Mouse (Mus musculus) heart, embryonic 10.5 days (tissue): ENCODE data around the gene Vhl. TPM values are rescaled to one million over a fixed set of nuclear protein-coding genes. Genes with fewer than 3 reads are reported as not detected.
"Not testable (repeated sequence)": the region's sequence is repeated elsewhere in the genome, so short reads cannot be mapped to it uniquely, and the experiment has no call there.

Experiments used
- DNase-seq: peaks from one replicate; pipeline ENCODE4 v3.0.0-alpha.2; 2017; ENCODE audit warnings: low spot score
- H3K27ac ChIP-seq: fragments of 300-500 bp; sonication (generic); 2 replicates; pipeline ENCODE4 v1.5.1; 2016; ENCODE audit warnings: mild to moderate bottlenecking
- H3K27me3 ChIP-seq: fragments of 300-500 bp; sonication (generic); 2 replicates; pipeline ENCODE4 v1.6.1; 2016; ENCODE audit warnings: mild to moderate bottlenecking; ENCODE audit not compliant: poor library complexity, insufficient read depth, severe bottlenecking
- H3K36me3 ChIP-seq: fragments of 300-500 bp; sonication (generic); 2 replicates; pipeline ENCODE4 v1.6.1; 2016; ENCODE audit warnings: mild to moderate bottlenecking, moderate library complexity
- H3K4me1 ChIP-seq: fragments of 300-500 bp; sonication (generic); 2 replicates; pipeline ENCODE4 v1.6.1; 2016; ENCODE audit warnings: mild to moderate bottlenecking
- H3K4me3 ChIP-seq: fragments of 300-500 bp; sonication (generic); 2 replicates; pipeline ENCODE4 v1.5.1; 2016; ENCODE audit warnings: mild to moderate bottlenecking, moderate library complexity
- H3K9me3 ChIP-seq: fragments of 300-500 bp; sonication (generic); 2 replicates; pipeline ENCODE4 v1.6.1; 2016; ENCODE audit warnings: mild to moderate bottlenecking, moderate library complexity
- WGBS: fragments of 180-500 bp; shearing (Covaris S2); methylation state at CpG from one replicate; pipeline ENCODE4 v1.1.7; 2016; 5-methylcytosine and 5-hydroxymethylcytosine counted together
- polyA plus RNA-seq: library from polyadenylated mRNA; unstranded; fragments of >200 nt; fragmentation: Nextera tagmentation; extraction: Ambion mirVana; gene quantifications from 2 replicates; pipeline ENCODE4 v1.2.1, GENCODE M21; 2016

Vhl gene
- polyA plus RNA-seq, 1 experiment from 2014 or later = 34.2 TPM

- not testable (repeated sequence) for H3K9me3 ChIP-seq, DNase-seq, H3K27me3 ChIP-seq, H3K36me3 ChIP-seq, H3K27ac ChIP-seq, H3K4me3 ChIP-seq
- H3K4me1 ChIP-seq = peaks cover 30% of the 10 kb centered on the region
- WGBS = 81% methylated on average over 1 of the region's 1 CpGs
Observed at GRCm38 (mm10) chr6:113672029-113672428, 48.3 kb downstream of the Vhl start.

DNA sequence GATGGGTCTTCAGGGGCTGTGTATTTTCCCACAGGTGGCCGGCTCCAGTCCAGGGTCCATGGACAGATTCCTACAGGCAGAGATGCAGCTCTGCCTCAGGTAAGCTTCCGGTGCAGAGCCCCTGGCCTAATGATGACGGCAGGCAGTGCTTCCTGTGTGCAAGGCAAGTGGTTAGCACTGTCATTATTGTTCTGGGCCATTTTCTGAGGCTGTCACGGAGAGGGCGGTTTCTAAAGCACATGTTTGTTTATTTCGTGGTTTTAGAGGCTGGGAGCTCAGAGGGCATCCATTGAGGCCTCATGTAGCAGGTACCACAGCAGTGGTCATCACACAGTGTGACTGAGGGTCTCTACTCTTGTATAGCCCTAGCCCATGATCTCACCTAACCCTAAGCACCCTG lies 49.2 kb downstream of the Vhl start:
- Histone ChIP-seq H3K9me3 (no peaks in the 10 kb centered on the region), H3K27ac (no peak overlapping the region), H3K4me3 (no peak overlapping the region), H3K27me3 (no peaks in the 10 kb centered on the region), H3K36me3 (0 out of 2 replicates have a peak, but pooled peaks cover 8% of the 10 kb centered on the region), H3K4me1 (peaks cover 22% of the 10 kb centered on the region)
- DNase-seq = no peak
- WGBS = 80% methylated on average over 6 of the region's 6 CpGs

DNA sequence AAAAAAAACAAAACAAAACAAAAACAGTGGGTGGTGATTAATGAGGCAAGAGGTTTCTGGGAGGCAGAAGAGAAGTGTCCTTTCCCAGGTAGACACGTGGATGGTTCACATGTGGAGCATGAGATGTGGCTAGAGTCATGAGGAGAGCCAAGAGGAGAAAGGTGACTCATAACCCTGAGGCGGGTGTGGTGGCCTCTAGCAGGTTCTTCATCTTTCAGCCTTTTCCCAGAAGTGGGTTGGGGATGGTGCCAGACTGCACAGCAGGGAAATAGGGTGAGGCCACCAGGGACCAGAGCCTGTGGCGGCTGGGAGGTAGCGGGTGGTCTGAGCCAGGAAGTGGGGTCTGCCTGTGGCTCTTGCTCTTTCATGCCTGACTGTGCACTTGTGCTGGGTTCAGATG lies 51.5 kb downstream of the Vhl start:
- WGBS = 70% methylated on average over 4 of the region's 4 CpGs
- no peaks in the 10 kb centered on the region for H3K27me3 ChIP-seq
- no peak for DNase-seq
- H3K4me3 ChIP-seq = no peak overlapping the region
- H3K4me1 ChIP-seq = peaks cover 6% of the 10 kb centered on the region
- no peak overlapping the region for H3K27ac ChIP-seq
- no peaks in the 10 kb centered on the region for H3K9me3 ChIP-seq
- H3K36me3 ChIP-seq = 0 out of 2 replicates have a peak, but pooled peaks cover 8% of the 10 kb centered on the region

GRCm38 (mm10) chr6:113675991-113676390 lies 52.2 kb downstream of the Vhl start:
- Histone ChIP-seq H3K36me3 (0 out of 2 replicates have a peak, but pooled peaks cover 8% of the 10 kb centered on the region), H3K27me3 (no peaks in the 10 kb centered on the region), H3K4me3 (no peak overlapping the region), H3K4me1 (peaks cover 6% of the 10 kb centered on the region), H3K9me3 (no peaks in the 10 kb centered on the region), H3K27ac (no peak overlapping the region)
- DNase-seq = no peak
- 89% methylated on average over 9 of the region's 9 CpGs for WGBS

DNA sequence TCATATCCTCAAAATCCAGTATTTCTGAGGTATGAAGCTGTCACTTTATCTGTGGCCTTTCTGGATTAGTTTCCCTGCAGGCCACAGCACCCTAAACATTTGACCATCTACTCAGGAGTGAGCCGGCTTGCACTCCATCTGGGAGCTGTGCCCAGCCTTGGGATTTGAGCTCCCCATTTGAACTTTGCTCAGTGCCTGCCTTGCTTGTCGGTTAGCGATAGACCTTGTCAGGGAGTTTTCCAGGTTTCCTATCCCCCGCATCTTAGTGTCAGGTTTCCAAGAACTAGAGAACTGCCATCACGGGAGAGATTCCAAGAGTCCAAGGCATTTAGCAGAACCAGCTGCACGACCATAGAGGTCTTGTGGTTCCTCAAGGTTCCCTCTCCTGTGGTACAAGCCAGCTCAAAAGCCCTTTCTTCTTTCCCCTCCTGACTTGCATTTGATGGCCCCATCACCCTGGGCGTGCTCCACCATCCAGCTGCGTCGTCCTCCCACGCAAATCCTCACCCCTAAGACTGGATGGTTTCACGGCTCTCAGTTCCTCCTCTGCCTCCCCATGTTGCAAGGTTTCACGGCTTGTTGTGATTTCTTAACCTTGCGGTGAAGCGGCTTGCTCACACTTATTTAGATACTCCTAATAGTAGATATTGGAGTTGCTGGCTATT lies 53.4 kb downstream of the Vhl start:
- 74% methylated on average over 14 of the region's 14 CpGs for WGBS
- Histone ChIP-seq H3K9me3 (no peaks in the 10 kb centered on the region), H3K27ac (no peak overlapping the region), H3K36me3 (0 out of 2 replicates have a peak, but pooled peaks cover 3% of the 10 kb centered on the region), H3K4me1 (peaks cover 10% of the 10 kb centered on the region), H3K27me3 (no peaks in the 10 kb centered on the region), H3K4me3 (no peak overlapping the region)
- DNase-seq = no peak

DNA sequence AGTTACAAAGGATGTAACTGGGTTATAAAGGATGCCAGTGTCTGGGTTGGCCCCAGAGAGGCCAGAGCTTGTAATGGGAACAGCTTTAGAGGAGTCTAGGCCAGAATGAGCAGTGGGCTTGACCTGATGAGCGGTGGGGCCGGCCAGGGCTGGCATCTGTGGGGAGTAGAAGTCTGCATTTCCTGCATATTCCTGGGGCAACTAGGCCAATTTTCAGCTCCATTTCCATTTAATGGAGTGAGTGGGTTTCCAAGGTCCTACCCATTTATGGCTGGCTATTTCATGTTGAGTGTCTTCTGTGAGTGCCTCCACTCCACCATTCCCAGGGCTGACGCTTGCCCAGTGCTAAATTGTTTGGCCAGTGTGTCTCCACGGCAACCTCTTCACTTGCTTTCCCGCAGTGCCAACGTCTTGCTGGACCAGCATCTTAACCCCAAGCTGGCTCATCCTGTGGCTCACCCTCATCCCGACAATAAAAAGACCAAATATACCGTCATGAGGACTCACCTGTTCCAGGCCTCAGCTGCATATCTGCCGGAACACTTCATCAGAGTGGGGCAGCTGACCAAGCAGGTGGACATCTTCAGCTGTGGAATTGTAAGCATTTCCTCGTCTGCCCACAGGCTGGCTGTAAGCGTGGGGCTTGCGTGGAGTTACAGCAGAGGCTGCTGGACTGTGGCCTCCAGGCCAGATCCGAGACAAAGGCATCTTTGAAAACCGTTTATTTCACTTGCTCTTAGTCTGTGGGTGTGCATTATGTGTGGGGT lies 54.7 kb downstream of the Vhl start:
- no peak overlapping the region for H3K27ac ChIP-seq
- 0 out of 2 replicates have a peak, but pooled peaks cover 3% of the 10 kb centered on the region for H3K36me3 ChIP-seq
- DNase-seq = no peak
- no peak overlapping the region for H3K4me3 ChIP-seq
- no peaks in the 10 kb centered on the region for H3K9me3 ChIP-seq
- no peaks in the 10 kb centered on the region for H3K27me3 ChIP-seq
- 79% methylated on average over 14 of the region's 14 CpGs for WGBS
- peaks cover 10% of the 10 kb centered on the region for H3K4me1 ChIP-seq

DNA sequence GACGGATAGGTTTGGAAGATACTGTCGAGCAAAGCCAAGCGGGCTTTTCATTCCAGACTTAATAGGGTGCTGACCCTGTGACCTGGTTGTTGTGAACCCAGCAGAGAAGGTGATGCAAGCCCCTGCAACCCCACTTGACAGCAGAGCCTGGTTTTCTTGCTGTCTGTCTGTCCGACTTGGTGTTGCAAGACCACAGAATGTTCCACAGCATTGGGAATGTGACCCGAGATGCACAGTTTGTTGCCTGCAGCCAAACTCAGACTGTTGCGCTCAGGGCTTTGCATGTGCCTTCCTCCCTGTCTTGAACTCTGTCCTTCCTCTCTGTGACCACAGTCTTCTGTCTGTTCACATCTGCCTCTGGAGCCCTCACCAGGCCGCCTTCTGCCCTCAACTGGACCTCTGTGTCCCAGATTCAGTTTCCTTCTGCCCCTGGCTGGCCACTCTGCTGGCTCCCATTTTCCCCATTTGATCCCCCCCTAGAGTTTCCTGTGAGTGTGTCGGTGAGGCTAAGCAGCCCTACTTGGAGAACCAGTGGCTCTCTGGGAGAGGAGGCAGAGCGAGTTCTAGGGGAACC lies 56.3 kb downstream of the Vhl start:
- Histone ChIP-seq H3K27ac (no peak overlapping the region), H3K27me3 (no peaks in the 10 kb centered on the region), H3K4me1 (peaks cover 10% of the 10 kb centered on the region), H3K9me3 (no peaks in the 10 kb centered on the region), H3K36me3 (0 out of 2 replicates have a peak, but pooled peaks cover 8% of the 10 kb centered on the region), H3K4me3 (no peak overlapping the region)
- WGBS = 78% methylated on average over 9 of the region's 9 CpGs
- no peak for DNase-seq

Other genes with a start within 250 kb of the Vhl start
- gene Tada3, start 246.1 kb upstream of the Vhl start, polyA plus RNA-seq = 46.7 TPM in 2 replicates
- 330 and 356 TPM in 2 replicates for gene Arpc4, start 245.8 kb upstream of the Vhl start, polyA plus RNA-seq
- gene Ttll3, start 234.7 kb upstream of the Vhl start, polyA plus RNA-seq = 2.0 and 2.5 TPM in 2 replicates
- gene Rpusd3, start 204.6 kb upstream of the Vhl start, polyA plus RNA-seq = 23.4 and 26.1 TPM in 2 replicates
- 0.10 TPM in 1 of 2 replicates, not detected in the other for gene Cidec, start 188.2 kb upstream of the Vhl start, polyA plus RNA-seq
- gene Jagn1, start 181.4 kb upstream of the Vhl start, polyA plus RNA-seq = 79.5 and 89.1 TPM in 2 replicates
- 1.9 and 3.6 TPM in 2 replicates for gene Il17re, start 165.5 kb upstream of the Vhl start, polyA plus RNA-seq
- 4.3 and 4.5 TPM in 2 replicates for gene Il17rc, start 152.5 kb upstream of the Vhl start, polyA plus RNA-seq
- 42.1 and 57.8 TPM in 2 replicates for gene Creld1, start 140.7 kb upstream of the Vhl start, polyA plus RNA-seq
- gene Prrt3, start 122.0 kb upstream of the Vhl start, polyA plus RNA-seq = 0.32 and 0.41 TPM in 2 replicates
- gene Emc3, start 92.3 kb upstream of the Vhl start, polyA plus RNA-seq = 88.0 and 90.2 TPM in 2 replicates
- 12.6 and 13.9 TPM in 2 replicates for gene Fancd2, start 92.3 kb upstream of the Vhl start, polyA plus RNA-seq
- 0.16 and 0.38 TPM in 2 replicates for gene Fancd2os, start 23.2 kb upstream of the Vhl start, polyA plus RNA-seq
- gene Brk1, start 19.2 kb upstream of the Vhl start, polyA plus RNA-seq = 170 and 197 TPM in 2 replicates
- gene Irak2, start 14.5 kb downstream of the Vhl start, polyA plus RNA-seq = 12.5 TPM in 2 replicates
- 0.70 and 0.84 TPM in 2 replicates for gene Tatdn2, start 73.1 kb downstream of the Vhl start, polyA plus RNA-seq
- gene Ghrl, start 95.9 kb downstream of the Vhl start, polyA plus RNA-seq = 1.5 TPM in 1 of 2 replicates, not detected in the other
- 288 and 313 TPM in 2 replicates for gene Sec13, start 116.8 kb downstream of the Vhl start, polyA plus RNA-seq